Mouse (Mus musculus): ENCODE data around the gene Chil6. TPM values are rescaled to one million over a fixed set of nuclear protein-coding genes. Genes with fewer than 3 reads are reported as not detected.

The Chil6 gene
- not detected for total RNA-seq (2021)
- long read RNA-seq, experiment 1: 0 reads
- long read RNA-seq, experiment 2: 0 reads

DNA sequence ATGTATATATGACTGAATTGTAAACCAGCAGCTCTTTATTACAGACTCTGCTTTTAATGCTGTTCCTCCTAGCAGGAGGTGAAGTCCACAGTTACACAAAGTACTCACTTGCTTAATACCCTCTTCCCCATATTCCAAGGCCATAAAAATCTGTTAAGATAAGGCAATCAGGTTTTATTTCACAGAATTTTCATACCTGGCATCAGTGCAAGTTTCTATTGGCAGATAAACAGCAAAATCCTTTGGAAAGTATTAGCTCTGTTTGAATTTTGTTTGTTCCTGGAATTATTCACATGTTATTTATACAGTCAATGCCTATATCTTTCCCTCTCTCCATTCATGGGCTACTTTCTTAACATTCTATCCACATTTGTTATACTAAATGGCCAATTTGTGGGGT lies at the start of gene Chil6:
Chil6 (minus strand) TSS at position 101 of the 400 bp plus-strand sequence.
- DNase-seq: no peak

DNA sequence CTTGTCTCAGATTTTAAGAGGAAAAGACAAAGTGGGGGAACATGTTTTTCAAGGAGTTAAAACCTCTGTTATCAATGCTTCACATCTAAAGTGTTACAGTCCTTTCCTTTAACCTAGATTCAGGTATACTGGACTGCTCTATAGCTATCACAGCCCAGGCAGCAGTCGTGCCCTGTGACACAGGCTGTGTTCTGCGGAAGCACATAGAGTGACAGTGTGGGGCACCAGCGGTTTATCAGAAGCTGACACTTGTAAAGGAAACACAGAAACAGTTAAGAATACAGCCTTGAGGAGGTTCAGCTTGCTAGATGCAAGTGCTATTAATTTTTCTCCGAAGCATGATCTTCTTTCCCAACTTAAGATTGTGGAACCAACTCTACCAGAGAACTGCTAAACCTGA lies 46.6 kb upstream of the Chil6 start:
- DNase-seq: no peak

DNA sequence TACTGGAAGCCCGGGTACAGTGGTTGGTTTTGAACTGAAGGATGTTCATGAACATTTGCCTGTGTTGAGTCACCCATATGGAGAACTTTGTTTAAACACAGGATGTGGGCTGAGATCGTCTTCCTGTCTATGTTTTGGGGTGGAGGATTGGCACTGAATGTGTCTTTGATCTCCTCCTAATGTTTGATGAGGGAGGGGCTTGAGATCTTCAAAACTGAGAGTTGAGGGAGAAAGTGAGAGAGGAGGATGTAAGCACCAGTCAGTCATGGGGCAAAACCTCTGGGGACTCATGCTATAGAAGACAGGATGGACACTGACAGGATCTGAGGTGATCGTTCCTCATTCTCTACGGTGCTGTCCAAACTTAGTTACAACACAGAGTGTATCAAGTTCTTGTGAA lies 43.6 kb upstream of the Chil6 start:
- DNase-seq: peak in 1 of 2 experiments; percentile 12

DNA sequence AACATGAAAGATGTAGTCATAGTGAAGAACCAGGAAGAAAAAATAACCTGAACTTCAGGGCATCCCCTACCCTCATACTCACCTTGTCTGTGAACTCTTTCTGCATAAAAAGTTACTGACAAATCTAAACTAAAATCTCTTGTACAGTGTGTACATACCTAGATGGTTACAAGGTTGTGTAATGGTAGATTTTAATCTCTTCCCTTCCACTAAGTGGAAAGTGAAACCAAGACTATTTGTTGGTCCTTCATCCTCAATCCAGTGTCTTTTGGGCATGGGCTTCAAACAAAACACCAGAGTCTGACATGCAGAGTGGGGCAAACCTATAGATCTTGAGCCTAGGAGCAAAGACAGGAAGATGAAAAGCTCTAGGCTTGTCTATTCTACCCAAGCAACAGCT lies 43.0 kb upstream of the Chil6 start:
- DNase-seq: no peak

DNA sequence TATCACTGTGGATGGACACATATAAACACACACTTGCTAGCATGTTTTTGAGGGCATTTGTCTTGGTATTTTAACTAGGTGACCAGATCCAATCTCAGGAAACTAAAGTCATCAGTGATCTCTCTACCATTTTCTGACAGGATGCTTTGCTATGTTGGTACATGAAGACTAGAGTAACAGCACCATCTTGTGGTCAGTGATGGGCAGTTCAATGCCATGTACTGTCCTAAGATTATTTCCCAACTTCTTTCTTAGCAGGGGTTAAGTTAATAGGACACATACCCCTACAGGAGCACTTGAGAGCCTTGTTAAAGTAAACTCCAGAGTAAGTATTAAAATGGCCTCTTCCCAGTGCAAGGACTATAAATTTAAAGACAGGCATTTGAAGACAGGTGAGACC lies 42.6 kb upstream of the Chil6 start:
- DNase-seq: peak; percentile 15 to 25

Other genes starting within 250 kb of the Chil6 start
- gene Chil3, start 238.6 kb downstream of the Chil6 start, total RNA-seq (2021): not detected
- not detected for gene Chil4, start 186.7 kb downstream of the Chil6 start, total RNA-seq (2021)
- gene Dennd2d, start 76.2 kb upstream of the Chil6 start, total RNA-seq (2021): 1 to 10 TPM in 1 of 2 experiments, under 1 TPM in 1; 0.45 to 1.5 TPM
- gene Dram2, start 141.6 kb upstream of the Chil6 start, total RNA-seq (2021): 100 to 1,000 TPM in 1 of 2 experiments, 10 to 100 TPM in 1; 88.9 to 102 TPM
- gene Cept1, start 141.6 kb upstream of the Chil6 start, total RNA-seq (2021): 10 to 100 TPM; 19.9 to 21.6 TPM